Mouse (Mus musculus) embryonic stem cell, embryonic (primary cell): ENCODE measurements at regions not wholly inside any gene's neighbourhood (a gene's known extent, or its start where the extent isn't known, plus 50 kb on each side); places are given as distances from the start of the nearest gene placed in this dataset.

Experiments
- CTCF ChIA-PET, 4 experiments: fragments of 300-600 bp in 2 of 4; fragments of 350-600 bp in 2 of 4; sonication (Branson Sonifier 250); formaldehyde crosslinking; loops; one replicate each; lab custom pipeline; 2022; ENCODE audit warnings: inconsistent platforms in 2 of 4; lab: Charles Lee
- POLR2A ChIA-PET, 4 experiments: fragments of 300-600 bp in 2 of 4; fragments of 350-600 bp in 2 of 4; sonication (Branson Sonifier 250); formaldehyde crosslinking; loops; one replicate each; lab custom pipeline; 2022; ENCODE audit warnings: antibody characterized with exemption in 4 of 4, inconsistent platforms in 1 of 4; lab: Charles Lee

DNA sequence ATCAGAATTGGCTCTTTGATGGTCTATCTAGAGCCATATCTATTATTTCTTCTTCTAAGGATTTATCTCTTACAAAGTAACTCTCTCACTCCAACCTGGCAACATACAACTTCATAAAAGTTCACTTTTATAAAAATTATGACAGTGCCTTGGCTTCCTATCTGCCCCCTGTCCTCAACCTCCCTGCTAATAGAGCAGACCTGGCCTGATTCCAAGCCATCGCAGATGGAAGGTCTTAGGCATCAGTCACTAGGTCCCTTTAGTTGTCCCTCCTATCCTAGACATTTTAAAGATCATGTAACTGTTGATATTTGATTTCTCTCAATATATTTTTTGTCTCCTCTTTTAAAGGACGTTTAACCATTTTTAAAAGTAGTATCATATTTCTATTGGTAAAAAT lies 1974.3 kb upstream of the Slc39a10 start:
- CTCF ChIA-PET = no interaction called here
- POLR2A ChIA-PET = no interaction called here

DNA sequence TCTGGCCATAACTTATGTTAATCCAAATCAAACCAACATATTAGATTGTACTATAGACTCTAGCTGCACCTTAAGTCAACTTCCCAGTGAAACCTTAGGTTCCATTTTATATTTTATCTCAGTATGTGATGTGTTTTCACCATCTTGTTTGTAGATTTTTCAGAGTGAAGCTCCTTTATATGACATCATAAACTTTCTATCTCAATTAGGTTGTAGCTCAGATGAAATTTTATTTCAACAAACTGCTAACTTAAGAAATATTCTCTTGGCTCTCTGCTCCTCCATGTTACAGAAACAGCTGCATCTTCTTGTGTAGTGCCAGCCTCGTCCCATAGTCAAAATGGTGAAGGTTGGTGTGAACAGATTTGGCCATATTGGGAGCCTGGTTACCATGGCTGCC lies 1988.7 kb upstream of the Slc39a10 start:
- POLR2A ChIA-PET = no interaction called here
- CTCF ChIA-PET = no interaction called here

DNA sequence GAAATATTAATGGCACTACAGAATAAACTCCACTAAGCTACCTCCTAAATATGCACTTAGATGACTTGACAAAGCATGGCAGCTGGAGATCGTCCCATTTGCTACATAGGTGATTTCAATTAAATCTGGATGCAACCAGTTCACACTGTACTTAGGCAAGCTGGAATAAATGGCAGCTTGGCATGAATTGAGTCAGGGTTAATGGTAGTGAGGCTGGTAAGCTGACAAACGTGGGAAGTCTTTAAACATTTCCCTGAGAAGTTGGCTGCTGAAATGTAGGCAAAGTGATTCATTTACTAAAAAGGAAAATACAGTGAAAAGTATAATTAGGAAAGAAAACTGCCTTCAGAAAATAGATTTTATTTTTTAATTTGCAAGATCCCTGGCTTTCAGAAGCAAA lies 2000.9 kb upstream of the Slc39a10 start:
- ChIA-PET CTCF (no interaction called here), POLR2A (interaction anchor here in 2 of 4 experiments (0.6 to 0.8 kb wide), 2 partner anchors 30 to 218 kb away, joined by 3 to 4 read pairs; no protein-coding TSS in a partner anchor)

DNA sequence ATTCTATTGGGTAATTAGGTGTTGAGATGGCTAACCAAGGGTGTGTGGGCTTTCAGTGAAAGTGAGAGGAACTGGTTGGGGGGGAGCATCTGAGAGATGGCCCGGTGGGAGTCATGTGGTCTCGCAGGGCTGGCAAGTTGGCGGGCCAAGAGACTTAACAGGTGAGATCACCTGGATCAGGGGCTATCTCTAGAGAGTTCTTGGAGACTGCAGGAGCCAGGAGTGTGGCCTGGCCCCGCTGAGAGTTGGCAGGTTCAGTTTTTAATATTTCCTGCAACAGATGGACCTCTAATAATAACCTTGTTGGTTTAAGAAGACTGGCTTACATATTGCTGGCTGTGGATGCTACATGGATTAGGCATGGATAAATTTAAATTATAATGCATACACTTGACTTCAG lies 1984.0 kb upstream of the Tmeff2 start:
- ChIA-PET POLR2A (no interaction called here), CTCF (no interaction called here)

DNA sequence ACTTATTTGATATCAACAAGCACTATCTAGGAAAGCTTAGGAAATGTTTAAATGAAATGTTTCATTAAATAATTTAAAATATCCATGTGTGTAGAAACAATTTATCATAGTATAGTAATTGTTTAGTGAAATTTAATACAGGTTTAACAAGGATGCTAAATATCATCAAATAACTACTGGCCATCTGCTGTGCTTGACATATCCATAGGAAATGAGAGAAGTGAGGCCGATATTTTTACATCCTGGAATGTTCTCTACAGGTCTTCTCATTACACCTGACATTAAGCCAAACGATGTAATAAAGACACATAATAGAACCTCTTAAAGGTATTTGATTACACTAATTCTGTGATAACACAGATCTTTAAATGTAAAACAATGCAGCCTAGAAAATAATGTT lies 1957.3 kb upstream of the Tmeff2 start:
- ChIA-PET POLR2A (no interaction called here), CTCF (no interaction called here)

DNA sequence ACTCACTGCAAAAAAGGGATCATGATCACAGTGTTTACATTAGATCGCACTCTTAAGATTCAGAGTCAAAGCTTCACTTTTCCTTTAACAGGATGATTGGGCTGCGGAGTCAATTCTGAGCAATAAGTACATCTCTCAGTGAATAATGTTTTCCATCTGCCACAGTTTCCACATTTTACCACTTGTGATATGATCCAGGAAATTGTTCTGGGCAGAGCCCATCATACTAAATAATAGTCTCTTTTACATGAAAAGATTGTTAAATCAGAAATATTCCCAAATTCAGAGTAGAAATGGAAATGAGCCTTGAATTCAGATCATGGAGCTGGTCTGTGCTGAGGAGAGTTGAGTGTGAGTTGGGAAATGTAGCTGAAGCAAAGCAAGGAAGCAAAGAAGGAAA lies 1956.6 kb upstream of the Tmeff2 start:
- POLR2A ChIA-PET = no interaction called here
- CTCF ChIA-PET = no interaction called here
